Mouse (Mus musculus): ENCODE measurements around the gene Zc3h12c. TPM values are rescaled to one million over a fixed set of nuclear protein-coding genes. Genes with fewer than 3 reads are reported as not detected.

The Zc3h12c gene
- 5.4 and 5.5 TPM in 2 replicates for polyA plus RNA-seq (2014; fragmentation: Nextera tagmentation; extraction: Ambion mirVana)

DNA sequence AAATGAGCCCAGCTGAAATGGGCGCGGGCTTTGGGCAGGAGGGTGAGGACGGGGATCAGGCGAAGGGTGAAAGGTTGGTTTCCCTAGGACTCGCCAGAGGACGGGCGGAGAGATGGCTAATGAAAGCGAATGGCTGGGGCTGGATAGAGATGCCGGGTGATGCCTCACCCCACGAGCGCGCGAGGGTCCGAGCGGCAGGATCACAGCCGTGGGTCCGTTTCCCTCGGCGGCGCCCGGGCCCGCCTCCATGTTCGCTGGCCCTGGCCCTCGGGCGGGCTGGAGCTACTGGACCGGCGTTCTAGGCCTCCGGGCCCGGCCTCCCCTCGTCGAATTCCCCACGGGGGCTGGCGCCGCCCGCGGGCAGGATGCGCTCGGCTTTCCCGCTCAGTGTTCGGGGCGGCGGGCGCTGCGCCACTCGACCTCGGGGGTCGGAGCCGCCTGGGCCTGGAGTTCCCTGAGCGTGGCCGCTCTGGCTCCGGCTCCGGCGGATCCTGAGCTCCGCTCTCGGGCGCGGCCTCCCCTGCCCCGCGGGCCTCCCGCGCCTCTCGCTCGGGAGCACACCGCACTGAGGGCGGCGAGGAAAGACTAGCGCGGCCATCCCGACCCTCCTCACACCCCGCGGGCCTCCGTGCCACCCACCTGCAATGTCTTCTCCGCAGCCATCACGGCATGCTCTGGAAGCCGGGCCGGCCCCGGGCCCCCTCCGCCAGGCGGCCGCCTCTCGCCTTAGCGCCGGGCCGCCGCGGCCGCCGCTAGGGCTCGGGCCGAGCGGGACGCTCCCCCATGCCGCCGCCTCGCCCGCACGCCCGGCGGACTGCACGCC is at the start of gene Zc3h12c:
TSS of gene Zc3h12c (minus strand) at position 710 of the 823 bp plus-strand sequence.
- Histone ChIP-seq H3K4me2 (replicated peaks; ENCODE audit: low read depth, low read length) (peak within 1 kb of the TSS; percentile 59), H3K4me3 (ENCODE audit: low read length) (peak within 1 kb of the TSS; percentile 89), H3K36me3 (ENCODE audit: control insufficient read depth, insufficient read depth, low read length) (no peaks in the 10 kb centered on the region), H3K27me3 (ENCODE audit: control insufficient read depth, insufficient read depth, low read length) (0 out of 2 replicates have a peak, but pooled peaks cover 3% of the 10 kb centered on the region), H3K9me3 (ENCODE audit: control insufficient read depth, low read length) (no peaks in the 10 kb centered on the region), H3K27ac (ENCODE audit: low read depth, low read length) (peak within 1 kb of the TSS; percentile 85), H3K4me1 (ENCODE audit: control insufficient read depth, insufficient read depth, low read length) (peaks cover 12% of the 10 kb centered on the region; the same call in 1 of the 2 replicates), H3K9ac (ENCODE audit: low read depth, low read length) (peak within 1 kb of the TSS; percentile 87)
- under 1% methylated on average over 71 of the region's 100 CpGs for WGBS
- peak; percentile 89 for ATAC-seq (ENCODE audit: low FRiP score, low TSS enrichment)

DNA sequence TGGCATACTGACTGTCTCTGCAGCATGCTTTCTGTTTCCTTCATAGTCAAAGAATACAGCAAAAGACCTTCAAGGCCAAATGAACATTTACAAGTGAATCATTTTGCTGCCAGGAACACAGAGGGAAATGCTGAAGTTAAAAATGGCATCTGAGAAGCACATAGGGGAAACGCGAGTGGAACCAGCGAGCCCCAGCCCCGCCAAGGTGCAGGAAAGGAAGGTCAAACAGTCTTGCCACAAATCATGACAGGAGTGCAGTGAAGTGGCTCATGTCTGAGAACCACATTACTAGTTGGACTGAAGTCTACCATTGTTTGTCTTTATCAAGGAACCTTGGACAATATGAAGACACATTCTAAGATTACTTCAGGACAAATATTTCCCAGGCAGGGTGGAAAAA is 49.3 kb upstream of the Zc3h12c start:
- no peak for ATAC-seq (ENCODE audit: low FRiP score, low TSS enrichment)
- Histone ChIP-seq H3K9me3 (ENCODE audit: control insufficient read depth, low read length) (no peaks in the 10 kb centered on the region), H3K27me3 (ENCODE audit: control insufficient read depth, insufficient read depth, low read length) (no peaks in the 10 kb centered on the region), H3K4me2 (replicated peaks; ENCODE audit: low read depth, low read length) (no peak overlapping the region), H3K9ac (ENCODE audit: low read depth, low read length) (no peak overlapping the region), H3K4me3 (ENCODE audit: low read length) (no peak overlapping the region), H3K4me1 (ENCODE audit: control insufficient read depth, insufficient read depth, low read length) (0 out of 2 replicates have a peak, but pooled peaks cover 2% of the 10 kb centered on the region), H3K27ac (ENCODE audit: low read depth, low read length) (no peak overlapping the region), H3K36me3 (ENCODE audit: control insufficient read depth, insufficient read depth, low read length) (no peaks in the 10 kb centered on the region)
- WGBS = 11% methylated on average over 4 of the region's 4 CpGs

DNA sequence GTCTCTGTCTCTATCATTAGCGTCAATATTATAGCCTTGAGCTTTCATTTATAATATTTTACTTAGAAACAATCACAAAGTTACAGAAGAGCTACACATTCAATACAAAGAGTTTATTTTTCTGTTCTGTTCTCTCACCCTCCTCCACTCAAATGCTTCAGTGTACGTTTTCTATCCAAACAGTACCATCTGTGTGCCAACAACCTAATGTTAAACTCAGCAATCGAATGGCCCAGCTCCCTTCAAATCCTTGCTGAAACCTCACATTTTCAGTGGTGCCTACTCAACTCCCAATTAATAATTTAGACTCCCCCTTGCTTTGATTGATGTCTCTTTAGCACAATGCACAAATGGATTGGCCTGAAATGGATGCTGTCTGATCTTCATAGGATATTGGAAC is 46.9 kb upstream of the Zc3h12c start:
- no peak for ATAC-seq (ENCODE audit: low FRiP score, low TSS enrichment)

DNA sequence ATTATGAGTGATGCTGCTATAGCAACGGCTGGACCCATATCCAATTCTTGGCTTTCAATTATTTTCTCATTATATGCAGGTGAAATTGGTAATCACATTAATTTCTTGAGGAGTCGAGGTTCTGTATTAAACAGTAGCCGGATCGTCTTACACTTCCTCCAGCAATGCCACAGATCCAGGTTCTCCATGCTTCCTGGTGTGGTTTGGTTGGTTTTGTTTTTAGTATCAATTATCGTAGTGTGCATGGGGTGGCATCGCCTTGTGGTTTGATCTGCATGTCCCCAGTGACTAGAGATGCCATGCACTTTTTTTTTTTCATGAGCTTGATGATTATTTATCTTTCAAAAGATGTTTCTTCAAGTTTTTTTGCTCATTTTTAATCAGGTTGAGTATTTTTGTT is 44.0 kb upstream of the Zc3h12c start:
- Histone ChIP-seq H3K27ac (ENCODE audit: low read depth, low read length) (no peak overlapping the region), H3K27me3 (ENCODE audit: control insufficient read depth, insufficient read depth, low read length) (no peaks in the 10 kb centered on the region), H3K9me3 (ENCODE audit: control insufficient read depth, low read length) (no peaks in the 10 kb centered on the region), H3K36me3 (ENCODE audit: control insufficient read depth, insufficient read depth, low read length) (no peaks in the 10 kb centered on the region), H3K4me3 (ENCODE audit: low read length) (no peak overlapping the region), H3K4me1 (ENCODE audit: control insufficient read depth, insufficient read depth, low read length) (no peaks in the 10 kb centered on the region), H3K4me2 (replicated peaks; ENCODE audit: low read depth, low read length) (no peak overlapping the region), H3K9ac (ENCODE audit: low read depth, low read length) (no peak overlapping the region)
- WGBS = 87% methylated on average over 6 of the region's 6 CpGs
- no peak for ATAC-seq (ENCODE audit: low FRiP score, low TSS enrichment)

More for the DNA sequence above, 46.9 kb upstream of the Zc3h12c start:
- no peak overlapping the region for H3K4me3 ChIP-seq (ENCODE audit: low read length)
- H3K4me2 ChIP-seq (replicated peaks; ENCODE audit: low read depth, low read length) = no peak overlapping the region
- no peaks in the 10 kb centered on the region for H3K9me3 ChIP-seq (ENCODE audit: control insufficient read depth, low read length)
- 0 out of 2 replicates have a peak, but pooled peaks cover 2% of the 10 kb centered on the region for H3K4me1 ChIP-seq (ENCODE audit: control insufficient read depth, insufficient read depth, low read length)
- H3K36me3 ChIP-seq (ENCODE audit: control insufficient read depth, insufficient read depth, low read length) = no peaks in the 10 kb centered on the region
- WGBS = 78% methylated on average over 3 of the region's 3 CpGs
- H3K9ac ChIP-seq (ENCODE audit: low read depth, low read length) = no peak overlapping the region
- no peak overlapping the region for H3K27ac ChIP-seq (ENCODE audit: low read depth, low read length)
- no peaks in the 10 kb centered on the region for H3K27me3 ChIP-seq (ENCODE audit: control insufficient read depth, insufficient read depth, low read length)

DNA sequence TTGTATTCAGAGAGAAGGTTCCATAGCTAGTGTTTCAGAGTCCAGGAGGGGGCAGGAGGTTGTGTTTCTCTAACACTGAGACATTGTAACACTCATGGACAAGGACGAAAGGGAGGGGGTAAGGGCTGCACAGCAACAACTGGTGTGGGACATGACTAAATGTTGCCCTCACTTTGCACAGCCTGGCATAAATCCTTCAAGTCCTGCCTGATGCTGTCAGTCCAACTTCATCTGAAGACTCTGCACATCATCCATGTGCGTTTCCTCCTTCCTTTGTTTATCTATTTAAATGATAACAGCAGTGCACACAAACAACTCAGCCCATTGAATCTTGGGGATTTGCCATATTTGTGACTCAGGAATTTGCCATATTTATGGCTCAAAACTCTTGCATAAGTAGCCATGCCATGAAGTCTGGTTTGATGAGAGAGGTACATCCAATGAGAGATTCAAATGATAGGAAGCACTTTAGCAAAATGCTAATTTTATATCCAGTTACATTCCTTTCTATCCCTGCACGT is 40.2 kb upstream of the Zc3h12c start:
- H3K4me1 ChIP-seq (ENCODE audit: control insufficient read depth, insufficient read depth, low read length) = no peaks in the 10 kb centered on the region
- 61% methylated on average over 3 of the region's 3 CpGs for WGBS
- no peak for ATAC-seq (ENCODE audit: low FRiP score, low TSS enrichment)

DNA sequence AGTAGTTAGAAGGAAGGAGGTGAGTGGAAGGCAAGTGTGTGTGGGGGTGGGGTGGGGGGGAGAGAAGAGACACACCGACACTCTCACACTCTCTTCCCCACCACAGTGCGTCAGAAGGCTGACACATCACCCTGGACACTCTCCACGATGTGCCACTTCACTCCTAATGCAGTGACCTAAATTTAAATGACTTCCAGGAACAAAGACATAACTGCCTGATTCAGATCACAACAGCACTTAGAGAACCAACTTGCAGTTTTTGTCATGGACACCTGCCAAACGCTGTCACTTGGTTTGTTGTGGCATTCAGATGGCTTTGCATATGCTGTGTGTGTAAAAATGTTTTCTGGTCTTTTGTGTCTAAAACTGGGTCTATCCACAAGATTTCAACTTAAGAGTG is 34.8 kb upstream of the Zc3h12c start:
- H3K4me1 ChIP-seq (ENCODE audit: control insufficient read depth, insufficient read depth, low read length) = no peaks in the 10 kb centered on the region
- H3K27me3 ChIP-seq (ENCODE audit: control insufficient read depth, insufficient read depth, low read length) = no peaks in the 10 kb centered on the region
- H3K36me3 ChIP-seq (ENCODE audit: control insufficient read depth, insufficient read depth, low read length) = no peaks in the 10 kb centered on the region
- no peaks in the 10 kb centered on the region for H3K9me3 ChIP-seq (ENCODE audit: control insufficient read depth, low read length)
- no peak for ATAC-seq (ENCODE audit: low FRiP score, low TSS enrichment)
- no peak overlapping the region for H3K4me3 ChIP-seq (ENCODE audit: low read length)
- WGBS = 73% methylated on average over 4 of the region's 4 CpGs
- no peak overlapping the region for H3K9ac ChIP-seq (ENCODE audit: low read depth, low read length)
- no peak overlapping the region for H3K27ac ChIP-seq (ENCODE audit: low read depth, low read length)
- H3K4me2 ChIP-seq (replicated peaks; ENCODE audit: low read depth, low read length) = no peak overlapping the region

More for the DNA sequence above, 40.2 kb upstream of the Zc3h12c start:
- Histone ChIP-seq H3K4me3 (ENCODE audit: low read length) (no peak overlapping the region), H3K27ac (ENCODE audit: low read depth, low read length) (no peak overlapping the region), H3K9ac (ENCODE audit: low read depth, low read length) (no peak overlapping the region), H3K4me2 (replicated peaks; ENCODE audit: low read depth, low read length) (no peak overlapping the region), H3K27me3 (ENCODE audit: control insufficient read depth, insufficient read depth, low read length) (no peaks in the 10 kb centered on the region), H3K9me3 (ENCODE audit: control insufficient read depth, low read length) (no peaks in the 10 kb centered on the region), H3K36me3 (ENCODE audit: control insufficient read depth, insufficient read depth, low read length) (no peaks in the 10 kb centered on the region)

DNA sequence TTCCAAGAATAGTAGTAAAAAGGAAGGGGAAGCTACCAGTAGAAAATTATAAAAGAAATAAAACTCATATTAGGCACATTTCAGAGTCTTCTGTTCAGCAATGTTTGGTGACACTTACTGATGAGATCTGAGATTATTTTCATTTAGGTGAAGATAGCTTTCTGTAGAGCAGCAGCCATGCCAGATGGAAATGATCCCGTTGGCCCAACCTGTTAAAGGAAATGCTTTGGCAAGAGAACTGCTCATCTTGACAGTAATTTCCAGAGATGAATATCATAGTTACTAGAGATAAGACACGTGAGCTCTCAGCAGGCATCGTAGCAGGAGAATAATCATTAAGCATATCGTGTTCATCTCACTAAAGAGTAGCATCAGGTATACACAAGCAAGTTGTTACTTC is 31.9 kb upstream of the Zc3h12c start:
- no peak for ATAC-seq (ENCODE audit: low FRiP score, low TSS enrichment)
- no peak overlapping the region for H3K4me2 ChIP-seq (replicated peaks; ENCODE audit: low read depth, low read length)
- 85% methylated on average over 4 of the region's 4 CpGs for WGBS

DNA sequence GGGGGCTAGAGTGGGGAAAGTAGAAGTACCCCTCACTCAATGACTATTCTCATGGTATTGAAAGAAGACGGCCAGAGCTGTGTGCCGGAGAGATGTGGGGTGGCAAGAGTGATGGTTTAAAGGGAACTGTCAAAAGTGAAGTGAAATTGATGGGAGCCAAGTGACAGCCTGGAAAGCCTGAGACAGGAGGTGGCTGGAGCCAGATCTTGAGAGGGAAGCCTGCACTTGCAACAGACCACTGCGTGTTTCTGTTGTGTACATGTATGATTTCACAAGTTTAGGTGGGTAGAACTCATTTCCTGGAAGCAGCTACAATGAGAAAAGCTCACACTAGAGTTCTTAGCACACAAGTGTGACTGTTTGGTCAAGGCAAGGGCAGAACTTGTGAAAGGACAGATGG is 27.5 kb upstream of the Zc3h12c start:
- 83% methylated on average over 3 of the region's 3 CpGs for WGBS
- Histone ChIP-seq H3K27ac (ENCODE audit: low read depth, low read length) (no peak overlapping the region), H3K36me3 (ENCODE audit: control insufficient read depth, insufficient read depth, low read length) (no peaks in the 10 kb centered on the region), H3K4me1 (ENCODE audit: control insufficient read depth, insufficient read depth, low read length) (no peaks in the 10 kb centered on the region), H3K27me3 (ENCODE audit: control insufficient read depth, insufficient read depth, low read length) (no peaks in the 10 kb centered on the region), H3K9me3 (ENCODE audit: control insufficient read depth, low read length) (no peaks in the 10 kb centered on the region), H3K4me2 (replicated peaks; ENCODE audit: low read depth, low read length) (no peak overlapping the region), H3K9ac (ENCODE audit: low read depth, low read length) (no peak overlapping the region), H3K4me3 (ENCODE audit: low read length) (no peak overlapping the region)
- no peak for ATAC-seq (ENCODE audit: low FRiP score, low TSS enrichment)

More for the DNA sequence above, 31.9 kb upstream of the Zc3h12c start:
- no peaks in the 10 kb centered on the region for H3K27me3 ChIP-seq (ENCODE audit: control insufficient read depth, insufficient read depth, low read length)
- H3K4me3 ChIP-seq (ENCODE audit: low read length) = no peak overlapping the region
- H3K9me3 ChIP-seq (ENCODE audit: control insufficient read depth, low read length) = no peaks in the 10 kb centered on the region
- H3K27ac ChIP-seq (ENCODE audit: low read depth, low read length) = no peak overlapping the region
- H3K36me3 ChIP-seq (ENCODE audit: control insufficient read depth, insufficient read depth, low read length) = no peaks in the 10 kb centered on the region
- H3K4me1 ChIP-seq (ENCODE audit: control insufficient read depth, insufficient read depth, low read length) = no peaks in the 10 kb centered on the region
- H3K9ac ChIP-seq (ENCODE audit: low read depth, low read length) = no peak overlapping the region

DNA sequence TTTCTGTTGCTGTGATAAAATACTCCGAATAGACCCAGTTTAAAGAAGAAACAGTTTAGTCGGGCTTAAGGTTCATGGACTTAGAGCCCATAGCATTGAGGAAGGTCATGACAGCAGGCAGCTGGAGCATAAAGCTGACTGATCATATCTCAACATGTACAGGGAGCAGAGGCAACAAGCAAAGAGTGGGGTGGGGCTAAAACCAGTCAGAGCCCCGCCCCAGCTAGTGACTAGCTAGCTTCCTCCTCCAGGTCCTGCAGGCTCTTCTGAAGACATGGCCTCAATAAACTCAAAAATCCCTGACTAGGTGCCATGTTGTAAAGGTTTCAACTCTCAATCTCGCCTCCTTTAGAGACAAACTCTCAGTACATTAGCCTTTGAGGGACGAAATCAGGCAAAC is 25.5 kb upstream of the Zc3h12c start:
- H3K9ac ChIP-seq (ENCODE audit: low read depth, low read length) = no peak overlapping the region
- H3K4me1 ChIP-seq (ENCODE audit: control insufficient read depth, insufficient read depth, low read length) = no peaks in the 10 kb centered on the region
- no peak overlapping the region for H3K4me3 ChIP-seq (ENCODE audit: low read length)
- H3K27ac ChIP-seq (ENCODE audit: low read depth, low read length) = no peak overlapping the region
- no peak overlapping the region for H3K4me2 ChIP-seq (replicated peaks; ENCODE audit: low read depth, low read length)
- H3K9me3 ChIP-seq (ENCODE audit: control insufficient read depth, low read length) = no peaks in the 10 kb centered on the region
- 69% methylated on average over 5 of the region's 5 CpGs for WGBS
- H3K27me3 ChIP-seq (ENCODE audit: control insufficient read depth, insufficient read depth, low read length) = no peaks in the 10 kb centered on the region
- ATAC-seq (ENCODE audit: low FRiP score, low TSS enrichment) = no peak
- H3K36me3 ChIP-seq (ENCODE audit: control insufficient read depth, insufficient read depth, low read length) = no peaks in the 10 kb centered on the region
